Mouse (Mus musculus) ES-CJ7 (cell line): ENCODE measurements around the gene Map4k2.

Experiments
- DNase-seq: peaks from one replicate; pipeline ENCODE4 v3.0.0; 2011; ENCODE audit warnings: low read depth, low spot score

The Map4k2 gene

GRCm38 (mm10) chr19:6315573-6315972, 25.4 kb upstream of the Map4k2 start:
- DNase-seq = no peak

DNA sequence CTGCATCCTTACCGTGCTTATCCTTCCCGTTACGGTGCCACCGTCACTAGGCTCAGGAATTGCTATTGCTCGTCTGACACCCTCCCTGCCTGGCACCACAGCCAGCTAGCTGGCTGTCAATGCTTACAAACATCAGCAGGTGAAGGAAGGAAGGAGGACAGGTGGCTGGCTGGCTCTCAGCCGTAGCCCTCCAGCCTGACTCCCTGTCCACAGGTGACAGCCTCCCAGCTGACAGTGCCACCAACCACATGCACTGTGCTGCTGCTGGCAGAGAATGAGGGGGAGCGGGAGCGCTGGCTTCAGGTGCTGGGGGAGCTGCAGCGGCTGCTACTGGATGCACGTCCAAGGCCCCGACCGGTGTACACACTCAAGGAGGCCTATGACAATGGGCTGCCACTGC, 22.8 kb upstream of the Map4k2 start:
- no peak for DNase-seq

GRCm38 (mm10) chr19:6321358-6321757, 19.6 kb upstream of the Map4k2 start:
- no peak for DNase-seq

GRCm38 (mm10) chr19:6321786-6322621, 18.9 kb upstream of the Map4k2 start:
- peak; percentile 90 for DNase-seq

GRCm38 (mm10) chr19:6324751-6325150, 16.2 kb upstream of the Map4k2 start:
- no peak for DNase-seq

DNA sequence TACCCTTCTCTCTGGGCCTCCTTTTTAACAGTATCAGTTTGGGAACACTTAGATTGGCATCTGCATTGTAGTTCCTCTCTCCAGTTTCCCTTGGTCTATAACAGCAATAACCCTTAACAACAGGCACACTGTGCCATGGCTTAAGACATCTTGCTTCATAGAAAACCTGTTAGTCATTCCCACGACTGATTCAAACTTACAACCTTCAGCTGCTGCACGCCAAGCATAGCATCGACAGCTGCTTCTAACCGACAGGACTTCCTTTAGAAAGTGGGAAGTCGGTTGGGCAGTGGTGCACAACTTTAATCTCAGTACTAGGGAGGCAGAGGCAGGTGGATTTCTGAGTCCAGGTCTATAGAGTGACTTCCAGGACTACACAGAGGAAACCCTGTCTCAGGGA, 9.8 kb upstream of the Map4k2 start:
- no peak for DNase-seq

- DNase-seq = peak; percentile 76
These were observed 9.0 kb upstream of the Map4k2 start for GRCm38 (mm10) chr19:6331719-6332516.

- DNase-seq = no peak
These were observed 7.0 kb upstream of the Map4k2 start for GRCm38 (mm10) chr19:6333761-6334595.

- peak; percentile 99 for DNase-seq
These were observed 6.1 kb upstream of the Map4k2 start, which contains the start of gene Men1 for GRCm38 (mm10) chr19:6334673-6335457. Gene Men1, plus strand, starts transcription at chr19:6334979.

DNA sequence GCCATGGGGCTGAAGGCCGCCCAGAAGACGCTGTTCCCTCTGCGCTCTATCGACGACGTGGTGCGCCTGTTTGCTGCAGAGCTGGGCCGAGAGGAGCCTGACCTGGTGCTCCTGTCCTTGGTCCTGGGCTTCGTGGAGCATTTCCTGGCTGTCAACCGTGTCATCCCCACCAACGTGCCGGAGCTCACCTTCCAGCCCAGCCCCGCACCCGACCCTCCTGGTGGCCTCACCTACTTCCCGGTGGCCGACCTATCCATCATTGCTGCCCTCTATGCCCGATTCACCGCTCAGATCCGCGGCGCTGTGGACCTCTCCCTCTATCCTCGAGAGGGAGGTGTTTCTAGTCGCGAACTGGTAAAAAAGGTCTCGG, 5.5 kb upstream of the Map4k2 start:
- no peak for DNase-seq

DNA sequence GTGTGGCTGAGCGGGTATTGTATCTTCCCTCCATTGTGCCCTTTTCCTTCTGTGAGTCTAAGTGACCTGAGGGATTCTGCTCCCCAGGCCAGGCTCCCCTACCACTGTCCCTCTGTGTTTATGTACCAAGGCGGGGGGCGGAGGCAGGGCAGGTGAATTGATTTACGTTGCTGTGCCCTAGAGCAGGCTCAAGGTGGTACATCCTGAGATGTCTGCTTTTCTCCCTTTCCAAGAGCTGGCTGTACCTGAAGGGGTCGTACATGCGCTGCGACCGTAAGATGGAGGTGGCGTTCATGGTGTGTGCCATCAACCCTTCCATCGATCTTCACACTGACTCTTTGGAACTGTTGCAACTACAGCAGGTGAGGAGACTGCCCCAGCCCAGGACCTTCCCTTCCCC, 4.0 kb upstream of the Map4k2 start:
- DNase-seq = no peak

DNA sequence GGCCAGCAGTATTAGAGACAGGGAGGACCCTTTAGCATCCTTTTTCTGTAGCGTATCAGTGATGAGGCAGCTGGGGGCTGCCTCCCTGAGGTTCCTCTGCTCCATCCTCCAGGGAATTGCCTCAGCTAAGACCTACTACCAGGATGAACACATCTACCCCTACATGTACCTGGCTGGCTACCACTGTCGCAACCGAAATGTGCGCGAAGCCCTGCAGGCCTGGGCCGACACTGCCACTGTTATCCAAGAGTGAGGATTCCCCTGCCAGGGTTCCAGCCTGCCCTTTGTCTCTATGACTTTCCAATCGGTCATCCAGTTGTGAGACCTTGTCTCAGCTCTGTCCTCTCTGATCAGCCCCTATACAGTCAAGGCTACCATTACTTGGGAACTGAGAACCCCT, 2.8 kb upstream of the Map4k2 start:
- DNase-seq = no peak

- no peak for DNase-seq
These were observed 2.2 kb upstream of the Map4k2 start for GRCm38 (mm10) chr19:6338716-6339115.

GRCm38 (mm10) chr19:6339191-6339590, 1.7 kb upstream of the Map4k2 start:
- no peak for DNase-seq

DNA sequence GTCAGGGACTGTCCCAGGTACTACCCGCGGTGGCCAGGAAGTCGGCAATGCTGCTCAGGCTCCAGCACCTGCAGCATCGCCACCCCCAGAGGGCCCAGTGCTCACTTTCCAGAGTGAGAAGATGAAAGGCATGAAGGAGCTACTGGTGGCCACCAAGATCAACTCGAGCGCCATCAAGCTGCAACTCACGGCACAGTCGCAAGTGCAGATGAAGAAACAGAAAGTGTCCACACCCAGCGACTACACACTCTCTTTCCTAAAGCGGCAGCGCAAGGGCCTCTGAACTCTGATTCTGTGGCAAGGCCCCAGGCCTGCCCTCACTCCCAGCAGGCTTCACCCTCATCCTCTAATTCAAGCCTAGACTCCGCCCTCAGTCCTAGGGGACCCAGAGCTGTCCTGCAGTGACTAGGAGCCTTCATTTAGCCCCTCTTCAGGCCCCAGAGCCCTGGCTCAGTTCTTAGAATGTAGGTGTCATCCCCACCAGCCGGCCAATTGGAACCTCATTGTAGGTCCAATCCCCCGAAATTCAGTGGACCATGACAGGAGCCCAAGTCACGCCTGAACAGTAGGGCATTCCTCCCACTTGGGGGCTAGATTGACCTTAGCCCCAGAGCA, 938 bp upstream of the Map4k2 start:
- peak; percentile 75 for DNase-seq

GRCm38 (mm10) chr19:6341453-6342077, 630 bp downstream of the Map4k2 start:
- DNase-seq = no peak

- DNase-seq = no peak
These were observed 1.5 kb downstream of the Map4k2 start for GRCm38 (mm10) chr19:6342276-6342933.

- DNase-seq = no peak
These were observed 2.4 kb downstream of the Map4k2 start for GRCm38 (mm10) chr19:6343066-6343925.

DNA sequence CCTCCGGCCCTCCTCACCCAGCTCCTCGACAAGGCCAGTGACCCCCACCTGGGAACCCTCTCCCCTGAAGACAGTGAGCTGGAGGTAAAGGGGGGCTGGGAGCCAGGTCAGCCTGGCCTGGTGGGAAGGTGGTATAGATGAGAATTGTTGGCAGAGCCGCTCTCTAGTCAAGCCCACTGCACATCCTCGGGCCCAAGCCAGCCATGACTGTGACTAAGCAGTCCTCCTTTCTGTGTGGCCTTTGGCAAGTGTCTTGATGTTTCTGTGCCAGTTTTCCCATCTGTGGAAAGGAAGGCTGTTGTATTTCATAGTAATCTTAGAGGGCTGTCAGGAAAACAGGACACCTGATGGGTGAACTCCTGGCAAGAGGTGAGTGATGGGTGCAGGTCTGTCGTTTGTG, 3.1 kb downstream of the Map4k2 start:
- no peak for DNase-seq
